Mouse (Mus musculus) testis, adult 2 months (tissue): ENCODE data around the gene Map2k5. TPM values are rescaled to one million over a fixed set of nuclear protein-coding genes. Genes with fewer than 3 reads are reported as not detected.

Experiments
- H3K27ac ChIP-seq: fragments of 200-500 bp; 2 replicates; pipeline ENCODE4 v1.5.1; 2012; ENCODE audit warnings: low read depth, low read length; ENCODE audit not compliant: control insufficient read depth, insufficient read depth
- H3K27me3 ChIP-seq: fragments of 200-500 bp; 2 replicates; pipeline ENCODE4 v1.6.1; 2012; ENCODE audit warnings: mild to moderate bottlenecking, low read length, moderate library complexity; ENCODE audit not compliant: control insufficient read depth, insufficient read depth
- H3K36me3 ChIP-seq: fragments of 200-500 bp; 2 replicates; pipeline ENCODE4 v1.6.1; 2012; ENCODE audit warnings: mild to moderate bottlenecking, low read length; ENCODE audit not compliant: control insufficient read depth, insufficient read depth
- H3K4me1 ChIP-seq: fragments of 200-500 bp; 2 replicates; pipeline ENCODE4 v1.6.1; 2012; ENCODE audit warnings: low read length; ENCODE audit not compliant: control insufficient read depth, insufficient read depth
- H3K4me3 ChIP-seq: fragments of 200-500 bp; 2 replicates; pipeline ENCODE4 v1.5.1; 2012; ENCODE audit warnings: low read depth, mild to moderate bottlenecking, low read length, moderate library complexity, mixed read lengths; ENCODE audit not compliant: control insufficient read depth
- CTCF ChIP-seq: fragments of 200-500 bp; IDR thresholded peaks from 2 replicates; pipeline ENCODE4 v1.5.1; 2012; ENCODE audit warnings: low read depth, mild to moderate bottlenecking, inconsistent platforms, low read length, moderate library complexity; ENCODE audit not compliant: control insufficient read depth, insufficient read depth, insufficient replicate concordance
- POLR2A ChIP-seq: fragments of 200-500 bp; IDR thresholded peaks from 2 replicates; pipeline ENCODE4 v1.6.1; 2012; ENCODE audit warnings: low read depth, mild to moderate bottlenecking, inconsistent platforms, low read length, moderate library complexity; ENCODE audit not compliant: control insufficient read depth
- polyA plus RNA-seq: library from polyadenylated mRNA; depleted of rRNA; stranded (reverse); fragments of >200 nt; gene quantifications from 2 replicates; pipeline ENCODE4 v1.2.3, GENCODE M21; 2012; rRNA removed

The Map2k5 gene
- polyA plus RNA-seq, 1 experiment, result 53.3 TPM

DNA sequence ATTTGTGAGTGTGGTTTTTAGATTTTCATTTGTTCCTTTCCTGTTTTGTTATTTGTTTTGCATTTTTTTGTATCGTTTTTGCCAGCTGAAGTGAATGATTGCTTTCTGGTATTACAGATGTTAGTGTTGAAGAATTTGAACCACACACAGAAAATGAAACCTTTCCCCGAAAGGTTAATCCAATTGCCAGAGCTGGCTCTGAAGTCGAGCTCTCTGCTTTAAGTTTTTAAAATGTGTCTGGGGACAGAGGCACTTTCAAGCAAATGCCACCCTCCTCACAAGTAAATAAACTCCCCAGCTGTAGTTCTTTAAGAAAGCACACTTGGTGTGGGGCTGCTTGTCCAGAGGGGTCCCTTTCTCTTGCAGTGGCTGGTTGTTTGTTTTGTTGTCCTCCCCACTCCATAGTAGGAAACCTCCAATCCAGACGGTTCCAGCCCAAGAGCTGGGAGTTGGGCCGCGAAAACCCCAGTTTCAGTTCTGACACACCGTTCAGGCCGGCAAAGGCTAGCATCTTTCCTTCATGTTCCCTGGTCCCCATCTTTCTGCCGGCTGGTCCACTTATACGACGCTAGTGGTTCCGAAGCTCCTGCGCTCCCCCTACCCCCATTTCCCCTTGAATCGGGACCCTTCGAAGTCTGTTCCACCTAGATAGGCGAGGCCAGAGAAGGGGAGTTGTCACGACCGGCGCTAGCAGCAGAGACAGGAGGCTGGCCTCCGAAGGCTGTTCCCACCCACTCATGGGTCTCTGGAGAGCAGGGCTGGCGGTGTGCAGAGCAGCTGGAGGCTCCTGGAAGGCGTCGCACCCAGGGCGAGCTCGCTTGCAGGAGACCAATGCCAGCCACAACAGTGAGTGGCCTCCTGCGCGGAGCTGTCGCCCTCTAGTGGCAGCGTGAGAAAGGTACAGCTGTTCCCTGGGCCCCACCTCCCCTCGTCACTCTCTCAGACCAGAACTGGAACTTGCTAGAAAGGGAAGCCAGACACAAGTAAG, 254.0 kb downstream of the Map2k5 start:
- Histone ChIP-seq H3K4me1 (peaks cover 8% of the 10 kb centered on the region), H3K27ac (peak overlapping the region; percentile 63)

DNA sequence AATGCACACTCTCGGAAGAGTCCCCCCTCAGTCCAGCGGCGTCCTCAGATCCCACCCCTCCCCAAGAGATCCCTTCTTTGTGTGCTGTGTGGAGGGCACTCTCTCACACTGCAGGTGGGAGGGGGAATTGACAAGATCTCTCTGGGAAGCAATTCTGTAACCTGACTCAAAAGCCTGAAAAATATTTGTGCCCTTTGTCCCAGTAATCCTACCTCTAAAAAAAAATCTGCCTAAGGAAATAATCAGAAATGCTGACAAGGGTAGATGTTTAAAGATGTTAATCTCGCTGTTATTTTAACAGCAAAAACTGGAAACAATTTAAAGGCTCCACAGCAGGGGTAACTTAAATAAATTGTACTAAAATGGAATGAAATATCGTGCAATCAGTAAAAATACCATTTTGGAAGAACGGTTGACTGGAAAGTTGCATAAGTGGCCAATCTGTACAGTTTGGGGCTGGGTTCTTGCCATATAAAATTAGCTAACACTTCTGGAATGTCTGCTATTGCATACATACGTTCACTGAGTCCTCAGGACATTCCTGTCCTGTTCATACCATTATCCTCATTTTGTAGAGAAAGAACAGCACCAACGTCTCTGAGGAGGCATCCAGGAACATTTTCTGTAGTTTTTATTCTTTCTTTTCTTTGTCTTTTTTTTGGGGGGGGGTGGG, 255.4 kb downstream of the Map2k5 start:
- TF ChIP-seq POLR2A (no peak), CTCF (no peak)
- H3K27ac ChIP-seq, result no peak overlapping the region
- H3K27me3 ChIP-seq, result no peaks in the 10 kb centered on the region
- H3K36me3 ChIP-seq, result no peaks in the 10 kb centered on the region
- peaks cover 8% of the 10 kb centered on the region for H3K4me1 ChIP-seq
- H3K4me3 ChIP-seq, result no peak overlapping the region

More for the DNA sequence above, 254.0 kb downstream of the Map2k5 start:
- Histone ChIP-seq H3K27me3 (no peaks in the 10 kb centered on the region), H3K36me3 (no peaks in the 10 kb centered on the region), H3K4me3 (peak overlapping the region; percentile 84)
- TF ChIP-seq CTCF (peak; percentile 100), POLR2A (no peak; the same call in 1 of the 2 replicates)

DNA sequence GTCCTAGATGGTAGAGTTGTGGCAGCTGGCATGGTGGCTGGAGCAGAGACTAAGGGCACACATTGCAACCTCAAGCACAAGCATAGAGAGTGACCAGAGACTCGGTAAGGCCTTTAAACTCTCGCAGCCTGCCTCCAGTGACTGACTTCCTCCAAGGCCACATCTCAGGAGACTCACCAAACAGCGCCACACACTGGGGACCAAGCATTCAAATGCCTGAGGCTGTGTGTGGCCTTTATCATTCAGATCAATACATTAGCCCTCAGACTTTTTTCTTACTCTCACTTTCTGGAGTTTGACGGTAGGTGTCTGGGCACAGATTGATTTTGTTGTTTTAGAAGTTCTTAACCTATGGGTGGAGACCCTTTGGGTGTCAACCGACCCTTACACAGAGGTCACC, 259.3 kb downstream of the Map2k5 start:
- no peaks in the 10 kb centered on the region for H3K36me3 ChIP-seq
- no peak for TF ChIP-seq CTCF
- TF ChIP-seq POLR2A, result no peak

More for the DNA sequence above, 259.3 kb downstream of the Map2k5 start:
- Histone ChIP-seq H3K27me3 (no peaks in the 10 kb centered on the region), H3K4me1 (no peaks in the 10 kb centered on the region), H3K27ac (no peak overlapping the region), H3K4me3 (no peak overlapping the region)

Other genes starting within 250 kb of the Map2k5 start
- gene Skor1, start 228.9 kb downstream of the Map2k5 start, polyA plus RNA-seq, result 1.2 and 1.6 TPM in 2 replicates
- gene 2300009A05Rik, start 21.3 kb upstream of the Map2k5 start, polyA plus RNA-seq, result 205 and 242 TPM in 2 replicates
- gene Iqch, start 224.6 kb upstream of the Map2k5 start, polyA plus RNA-seq, result 64.0 and 65.4 TPM in 2 replicates
- 9.1 and 12.2 TPM in 2 replicates for gene Aagab, start 224.8 kb upstream of the Map2k5 start, polyA plus RNA-seq